Mouse (Mus musculus): ENCODE results near the gene Grk6. TPM values are rescaled to one million over a fixed set of nuclear protein-coding genes. Genes with fewer than 3 reads are reported as not detected.
A peak's percentile ranks its signal among the peaks of the same experiment; 100 is the strongest.

Grk6 gene
- polyA plus RNA-seq, 1 experiment from 2014 or later = 31.3 TPM

GRCm38 (mm10) chr13:55451296-55451695, 6.4 kb downstream of the Grk6 start:
- Histone ChIP-seq H3K4me2 (no peak overlapping the region), H3K4me1 (replicated peaks) (peaks cover 22% of the 10 kb centered on the region), H3K9me3 (no peaks in the 10 kb centered on the region), H3K27ac (no peak overlapping the region), H3K9ac (no peak overlapping the region), H3K27me3 (no peaks in the 10 kb centered on the region), H3K36me3 (peaks cover 71% of the 10 kb centered on the region), H3K4me3 (no peak overlapping the region)
- ATAC-seq (ENCODE audit: low FRiP score) = no peak
- 93% methylated on average over 10 of the region's 10 CpGs for WGBS

GRCm38 (mm10) chr13:55451785-55452549, 7.1 kb downstream of the Grk6 start:
- Histone ChIP-seq H3K4me1 (replicated peaks) (peaks cover 15% of the 10 kb centered on the region), H3K27me3 (no peaks in the 10 kb centered on the region), H3K4me3 (no peak overlapping the region), H3K9ac (no peak overlapping the region), H3K9me3 (no peaks in the 10 kb centered on the region), H3K36me3 (peaks cover 76% of the 10 kb centered on the region), H3K4me2 (no peak overlapping the region), H3K27ac (no peak overlapping the region)
- no peak for ATAC-seq (ENCODE audit: low FRiP score)
- 94% methylated on average over 16 of the region's 16 CpGs for WGBS

- Histone ChIP-seq H3K9ac (peak overlapping the region; percentile 92; the same call in 1 of the 2 replicates), H3K4me2 (peak overlapping the region; percentile 83), H3K36me3 (peaks cover 41% of the 10 kb centered on the region), H3K9me3 (no peaks in the 10 kb centered on the region), H3K4me3 (no peak overlapping the region), H3K27me3 (peaks cover 18% of the 10 kb centered on the region), H3K27ac (0 out of 2 replicates have a peak overlapping the region, but pooled peaks have one; percentile 99), H3K4me1 (replicated peaks) (peaks cover 48% of the 10 kb centered on the region)
- ATAC-seq (ENCODE audit: low FRiP score) = no peak
- WGBS = 56% methylated on average over 2 of the region's 2 CpGs
Measured at GRCm38 (mm10) chr13:55462965-55463364, 18.1 kb downstream of the Grk6 start.

- Histone ChIP-seq H3K36me3 (peaks cover 36% of the 10 kb centered on the region), H3K4me3 (peak overlapping the region; percentile 82), H3K9ac (peak overlapping the region; percentile 92), H3K4me2 (peak overlapping the region; percentile 83), H3K4me1 (replicated peaks) (peaks cover 53% of the 10 kb centered on the region), H3K27ac (peak overlapping the region; percentile 99), H3K27me3 (peaks cover 23% of the 10 kb centered on the region), H3K9me3 (no peaks in the 10 kb centered on the region)
- peak; percentile 8 for ATAC-seq (ENCODE audit: low FRiP score)
- WGBS = 7% methylated on average over 14 of the region's 14 CpGs
Measured at GRCm38 (mm10) chr13:55463399-55464026, 18.6 kb downstream of the Grk6 start.

GRCm38 (mm10) chr13:55464027-55464884, 19.4 kb downstream of the Grk6 start, which contains the start of gene Prr7:
TSS of gene Prr7 (plus strand) at chr13:55464267.
- peaks cover 24% of the 10 kb centered on the region for H3K27me3 ChIP-seq
- peak within 1 kb of the TSS; percentile 83 for H3K4me2 ChIP-seq
- ATAC-seq (ENCODE audit: low FRiP score) = peak; percentile 79
- peak within 1 kb of the TSS; percentile 92 for H3K9ac ChIP-seq
- H3K36me3 ChIP-seq = peaks cover 28% of the 10 kb centered on the region
- under 1% methylated on average over 68 of the region's 84 CpGs for WGBS
- H3K4me1 ChIP-seq (replicated peaks) = peaks cover 61% of the 10 kb centered on the region
- no peaks in the 10 kb centered on the region for H3K9me3 ChIP-seq
- H3K27ac ChIP-seq = peak within 1 kb of the TSS; percentile 99
- H3K4me3 ChIP-seq = peak within 1 kb of the TSS; percentile 82

- peaks cover 24% of the 10 kb centered on the region for H3K27me3 ChIP-seq
- peak overlapping the region; percentile 83 for H3K4me2 ChIP-seq
- H3K27ac ChIP-seq = peak overlapping the region; percentile 99
- peak overlapping the region; percentile 92 for H3K9ac ChIP-seq
- ATAC-seq (ENCODE audit: low FRiP score) = 0 out of 2 replicates have a peak, but pooled peaks have one; percentile 6
- WGBS = 2% methylated on average over 3 of the region's 3 CpGs
- no peaks in the 10 kb centered on the region for H3K9me3 ChIP-seq
- H3K4me1 ChIP-seq (replicated peaks) = peaks cover 70% of the 10 kb centered on the region
- H3K36me3 ChIP-seq = peaks cover 19% of the 10 kb centered on the region
- H3K4me3 ChIP-seq = peak overlapping the region; percentile 82
Measured at GRCm38 (mm10) chr13:55465184-55465583, 20.3 kb downstream of the Grk6 start.

GRCm38 (mm10) chr13:55465830-55466440, 21.1 kb downstream of the Grk6 start:
- H3K9ac ChIP-seq = peak overlapping the region; percentile 92
- H3K27ac ChIP-seq = peak overlapping the region; percentile 99
- peaks cover 12% of the 10 kb centered on the region for H3K36me3 ChIP-seq
- 57% methylated on average over 5 of the region's 5 CpGs for WGBS
- peaks cover 77% of the 10 kb centered on the region for H3K4me1 ChIP-seq (replicated peaks)
- H3K9me3 ChIP-seq = no peaks in the 10 kb centered on the region
- H3K4me3 ChIP-seq = peak overlapping the region; percentile 82
- no peak for ATAC-seq (ENCODE audit: low FRiP score)
- H3K27me3 ChIP-seq = peaks cover 24% of the 10 kb centered on the region
- H3K4me2 ChIP-seq = peak overlapping the region; percentile 83

GRCm38 (mm10) chr13:55468851-55469560, 24.1 kb downstream of the Grk6 start:
- Histone ChIP-seq H3K4me3 (no peak overlapping the region), H3K27ac (peak overlapping the region; percentile 95; the same call in 1 of the 2 replicates), H3K4me2 (no peak overlapping the region), H3K9me3 (no peaks in the 10 kb centered on the region), H3K36me3 (peaks cover 7% of the 10 kb centered on the region), H3K4me1 (replicated peaks) (peaks cover 95% of the 10 kb centered on the region), H3K27me3 (peaks cover 11% of the 10 kb centered on the region; the same call in 1 of the 2 replicates), H3K9ac (peak overlapping the region; percentile 46)
- WGBS = 40% methylated on average over 13 of the region's 13 CpGs
- ATAC-seq (ENCODE audit: low FRiP score) = no peak

- 28% methylated on average over 9 of the region's 9 CpGs for WGBS
- H3K9me3 ChIP-seq = no peaks in the 10 kb centered on the region
- H3K4me2 ChIP-seq = peak overlapping the region; percentile 95
- H3K4me3 ChIP-seq = no peak overlapping the region
- peak overlapping the region; percentile 95 for H3K27ac ChIP-seq
- H3K9ac ChIP-seq = peak overlapping the region; percentile 90
- peak; percentile 11; the same call in 1 of the 2 replicates for ATAC-seq (ENCODE audit: low FRiP score)
- H3K36me3 ChIP-seq = peaks cover 20% of the 10 kb centered on the region
- H3K4me1 ChIP-seq (replicated peaks) = peaks cover 100% of the 10 kb centered on the region
- peaks cover 11% of the 10 kb centered on the region; the same call in 1 of the 2 replicates for H3K27me3 ChIP-seq
Measured at GRCm38 (mm10) chr13:55470372-55470771, 25.5 kb downstream of the Grk6 start.

- Histone ChIP-seq H3K9me3 (no peaks in the 10 kb centered on the region), H3K4me3 (peak overlapping the region; percentile 51), H3K4me1 (replicated peaks) (peaks cover 100% of the 10 kb centered on the region), H3K27me3 (peaks cover 11% of the 10 kb centered on the region; the same call in 1 of the 2 replicates), H3K27ac (peak overlapping the region; percentile 95), H3K36me3 (peaks cover 29% of the 10 kb centered on the region), H3K9ac (peak overlapping the region; percentile 90), H3K4me2 (peak overlapping the region; percentile 95)
- ATAC-seq (ENCODE audit: low FRiP score) = peak; percentile 58
- under 1% methylated on average over 54 of the region's 54 CpGs for WGBS
Measured at GRCm38 (mm10) chr13:55471156-55471818, 26.4 kb downstream of the Grk6 start.
